Mouse (Mus musculus): ENCODE measurements around the gene Omd.
A peak's percentile ranks its signal among the peaks of the same experiment; 100 is the strongest.
"Not testable (repeated sequence)": the region's sequence is repeated elsewhere in the genome, so short reads cannot be mapped to it uniquely, and the experiment has no call there.

The Omd gene

DNA sequence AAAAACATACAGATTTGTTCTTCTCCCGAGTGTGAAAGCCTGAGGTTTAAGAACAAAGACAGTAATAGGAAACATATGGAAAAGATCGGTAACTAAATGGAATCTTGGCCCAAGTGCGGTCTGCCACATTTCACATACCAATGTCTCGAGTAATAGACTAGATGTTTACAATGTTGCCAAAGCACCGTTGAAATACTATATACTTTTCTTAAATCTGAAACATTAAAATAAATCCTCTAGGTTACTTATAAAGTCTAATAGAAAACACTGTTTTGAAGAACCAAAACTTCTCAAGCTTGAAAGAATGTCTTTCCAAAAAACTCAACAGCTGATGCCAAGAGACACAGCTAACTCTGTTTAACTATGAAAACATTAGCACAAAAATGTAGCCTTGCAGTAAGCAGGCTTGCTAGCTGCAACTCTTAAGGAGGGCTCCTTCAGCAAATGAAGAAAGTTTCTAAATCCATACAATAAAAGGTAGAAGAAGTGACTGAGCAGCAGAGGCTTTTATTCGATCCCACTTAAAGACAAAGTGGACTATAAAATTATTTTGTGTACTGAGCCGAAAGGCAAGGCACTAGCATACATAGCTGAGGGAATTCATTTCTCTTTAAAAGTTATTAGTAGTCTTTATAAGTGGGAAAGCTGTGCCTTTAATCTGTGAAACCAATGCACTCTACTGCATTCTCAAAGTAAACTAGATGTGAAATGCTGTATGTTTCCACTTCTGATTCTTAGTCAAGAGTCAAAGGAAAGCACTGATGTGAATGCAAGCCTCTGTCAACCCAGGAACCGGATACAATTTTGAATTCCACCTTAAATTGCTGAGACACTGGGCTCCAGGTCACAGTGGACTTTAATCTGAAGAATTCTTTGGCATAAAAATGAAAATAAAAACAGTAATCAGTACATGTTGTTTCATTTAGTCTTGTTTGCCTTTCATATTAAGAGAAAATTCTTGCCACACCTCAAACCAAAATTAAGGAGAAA, at the start of gene Omd:
Gene Omd, plus strand, starts transcription at position 922 of the 990 bp plus-strand sequence.
- no peak for DNase-seq (ENCODE audit: low read depth)

DNA sequence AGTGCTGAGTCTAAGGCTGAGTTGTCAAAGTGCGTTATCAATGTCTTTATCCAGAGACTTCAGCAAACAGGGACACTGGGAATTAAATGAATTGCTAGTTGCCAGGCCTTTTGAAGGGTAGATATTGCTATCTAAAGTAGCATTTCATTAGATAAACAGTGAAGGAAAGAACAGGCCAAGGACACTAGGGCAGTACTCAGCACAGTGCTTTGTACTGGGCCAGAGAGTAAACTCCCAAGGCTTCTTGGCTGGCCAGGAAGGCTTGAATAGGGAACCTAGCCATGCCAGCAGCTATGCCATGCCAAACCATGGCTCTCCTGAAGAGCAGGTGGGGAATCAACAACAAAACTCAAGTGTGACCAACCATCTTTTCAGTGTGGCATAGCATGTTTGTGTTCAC, 45.3 kb upstream of the Omd start:
- DNase-seq (ENCODE audit: low read depth): no peak

DNA sequence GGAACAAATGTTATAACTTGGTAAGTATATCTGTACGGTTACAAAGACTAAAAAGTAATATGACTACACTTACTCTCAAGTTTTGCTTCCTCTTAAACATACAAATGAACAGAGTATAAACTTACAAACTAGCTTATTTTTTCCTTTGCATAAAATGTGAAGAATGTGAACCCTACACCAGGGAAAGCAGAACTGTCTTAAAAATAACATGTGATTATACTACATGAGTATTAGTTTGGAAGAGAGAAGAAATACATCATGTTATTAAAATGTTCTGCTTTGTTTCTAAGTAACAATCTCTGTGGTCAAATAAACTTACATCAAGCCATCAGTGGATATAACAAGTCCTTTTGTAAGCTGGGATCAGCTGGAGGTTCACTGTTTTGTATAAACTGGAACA, 43.6 kb upstream of the Omd start:
- no peak for DNase-seq (ENCODE audit: low read depth)

DNA sequence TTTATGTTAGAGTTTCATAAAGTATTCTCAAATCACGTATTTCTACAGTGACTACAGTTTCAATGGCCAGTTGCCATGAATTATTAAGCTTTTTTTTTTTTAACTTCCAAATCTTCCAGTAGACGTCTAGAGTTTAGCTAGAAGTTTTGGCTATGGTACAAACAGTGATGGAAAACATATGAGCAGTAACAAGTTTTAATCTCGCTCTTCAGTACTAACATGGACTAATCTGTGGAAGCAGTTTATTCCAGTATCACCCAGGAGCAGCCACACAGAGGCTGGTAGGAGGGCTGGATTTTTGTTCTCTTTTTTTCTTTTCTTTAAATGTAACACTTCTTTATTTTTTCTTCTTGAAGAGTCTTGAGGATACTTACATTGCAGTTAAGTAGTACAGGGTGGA, 38.0 kb upstream of the Omd start, which contains the start of gene Aspn:
Gene Aspn, plus strand, starts transcription at position 165 of the 400 bp plus-strand sequence.
- no peak for DNase-seq (ENCODE audit: low read depth)

DNA sequence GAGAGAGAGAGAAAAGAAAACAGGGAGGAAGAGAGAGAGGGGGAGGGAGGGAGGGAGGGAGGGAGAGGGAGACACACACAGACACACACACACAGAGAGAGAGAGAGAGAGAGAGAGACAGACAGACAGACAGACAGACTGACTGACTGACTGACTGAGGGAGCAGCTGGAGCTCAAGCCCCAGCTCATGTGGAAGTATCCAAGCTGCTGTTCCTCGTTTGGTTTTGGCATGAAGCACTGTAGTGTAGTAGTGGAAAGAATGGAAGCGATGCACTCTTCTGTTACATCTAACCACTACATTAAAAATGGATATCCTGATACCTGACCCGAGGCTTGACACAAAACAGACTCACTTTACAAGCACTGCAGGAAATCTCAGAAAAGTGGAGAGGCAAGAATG, 36.6 kb upstream of the Omd start:
- DNase-seq (ENCODE audit: low read depth): no peak

DNA sequence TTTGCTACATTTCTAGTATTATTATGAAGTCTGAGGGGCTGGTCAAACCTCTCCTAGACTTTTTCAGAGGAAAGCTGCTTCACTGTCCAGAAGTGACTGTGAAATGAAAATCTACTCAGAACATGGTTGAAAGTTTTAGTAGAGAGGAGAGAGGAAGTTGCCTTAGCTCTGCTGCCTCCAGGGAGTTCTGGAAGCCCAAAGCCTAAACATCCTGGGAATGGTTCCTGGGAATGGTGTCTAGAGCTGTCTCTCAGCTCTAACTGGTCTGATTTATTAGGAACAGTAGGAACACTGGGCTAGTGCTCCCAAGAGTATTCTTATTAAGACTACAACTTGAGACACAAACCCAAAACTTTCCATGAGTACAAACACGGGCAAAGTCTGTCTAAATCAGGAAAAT, 35.7 kb upstream of the Omd start:
- DNase-seq (ENCODE audit: low read depth): no peak

DNA sequence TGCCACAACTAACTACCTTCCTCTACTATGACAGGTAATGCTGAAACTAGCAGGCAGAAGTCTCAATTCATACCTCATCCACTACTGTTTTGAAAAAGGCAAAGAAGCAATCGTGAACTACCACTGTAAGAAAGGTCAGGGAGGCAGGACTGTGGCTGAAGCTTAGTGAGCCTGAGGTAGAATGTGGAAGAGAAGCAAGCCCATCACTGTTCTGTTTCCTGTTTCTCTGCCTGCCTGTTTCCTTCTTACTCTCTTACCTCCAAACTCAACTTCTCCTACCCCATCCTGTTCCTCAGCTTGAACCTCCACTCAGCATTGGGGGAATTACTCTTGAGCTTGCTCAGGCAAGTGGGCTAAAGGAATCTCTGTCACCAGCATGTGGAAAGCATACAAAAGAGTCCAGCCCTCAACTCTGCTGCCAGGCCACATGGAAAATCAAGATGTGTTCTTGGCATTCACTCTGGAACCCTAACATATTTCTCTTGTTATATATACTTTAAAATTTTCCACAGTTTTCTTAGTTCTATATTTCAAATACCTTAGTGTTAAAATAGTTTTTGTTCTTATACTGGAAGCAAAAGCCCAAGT, 34.6 kb upstream of the Omd start:
- no peak for DNase-seq (ENCODE audit: low read depth)

DNA sequence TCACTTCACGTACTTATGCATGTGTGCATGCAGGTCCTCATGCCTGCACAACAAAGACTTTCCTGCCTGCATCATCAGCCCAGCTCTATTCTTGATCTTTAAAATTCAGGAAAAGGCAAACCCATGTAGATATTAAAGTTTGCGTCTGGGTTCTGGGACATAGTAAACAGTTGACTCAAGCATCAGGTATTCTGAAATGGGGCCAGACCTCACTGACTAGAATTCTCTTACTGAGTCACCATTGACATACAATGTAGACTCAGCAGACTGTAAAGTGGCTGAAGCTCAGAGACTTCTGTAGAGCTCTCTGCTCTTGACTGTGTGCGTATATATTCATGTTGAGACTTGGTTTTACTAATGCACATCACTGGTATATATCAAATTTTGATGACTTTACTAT, 32.6 kb upstream of the Omd start:
- DNase-seq (ENCODE audit: low read depth): no peak

DNA sequence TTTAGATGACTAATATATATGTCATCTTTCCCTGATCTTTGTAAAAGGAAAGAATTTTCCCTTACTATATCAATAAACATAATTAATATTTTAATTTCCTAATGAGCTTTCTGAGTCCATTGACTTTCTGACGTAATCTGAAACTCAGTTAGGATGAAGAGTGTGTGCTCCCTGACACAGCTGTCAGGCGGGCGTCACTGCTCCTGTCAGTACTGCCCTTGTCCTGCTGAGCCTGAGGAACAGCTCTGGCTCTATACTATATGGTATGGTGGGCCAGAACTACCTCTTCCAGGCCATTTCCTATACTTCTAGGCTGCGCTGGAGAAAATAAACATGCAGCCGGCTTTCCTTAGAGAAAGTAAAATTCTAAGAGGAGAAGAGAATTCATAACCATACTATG, 27.7 kb upstream of the Omd start:
- no peak for DNase-seq (ENCODE audit: low read depth)

DNA sequence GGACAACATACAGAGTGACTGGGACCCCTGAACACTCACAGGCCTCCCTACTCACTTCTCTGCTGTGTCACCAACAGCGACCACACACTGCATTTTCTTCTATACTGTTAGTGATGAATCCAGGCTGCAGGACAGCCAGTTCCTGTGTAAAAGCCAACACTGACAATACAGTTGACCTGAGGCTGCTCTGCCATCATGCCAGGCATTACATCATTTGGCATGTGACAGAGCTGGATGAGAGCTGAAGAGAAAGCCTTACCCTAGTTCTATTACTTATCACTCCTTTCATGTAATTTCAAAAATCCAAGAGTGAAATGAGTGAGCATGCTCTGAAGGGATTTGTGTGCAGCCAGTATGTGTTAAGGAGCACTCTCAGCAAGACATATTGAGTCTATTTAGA, 26.1 kb upstream of the Omd start:
- no peak for DNase-seq (ENCODE audit: low read depth)

DNA sequence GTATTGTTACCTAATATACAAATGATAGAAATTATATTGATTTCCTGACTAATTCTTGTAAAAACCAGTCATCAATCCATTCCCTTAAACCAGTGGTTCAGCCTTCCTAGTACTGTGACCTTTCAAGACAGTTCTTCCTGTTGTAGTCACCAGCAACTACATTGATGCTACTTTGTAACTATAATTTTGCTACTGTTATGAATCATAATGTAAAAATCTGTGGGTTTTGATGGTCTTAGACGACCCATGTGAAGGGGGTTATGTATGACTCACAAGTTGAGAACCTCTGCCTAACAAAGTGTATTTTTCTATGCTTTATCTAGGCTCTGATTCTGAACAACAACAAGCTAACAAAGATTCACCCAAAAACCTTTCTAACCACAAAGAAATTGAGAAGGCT, 25.3 kb upstream of the Omd start:
- no peak for DNase-seq (ENCODE audit: low read depth)

DNA sequence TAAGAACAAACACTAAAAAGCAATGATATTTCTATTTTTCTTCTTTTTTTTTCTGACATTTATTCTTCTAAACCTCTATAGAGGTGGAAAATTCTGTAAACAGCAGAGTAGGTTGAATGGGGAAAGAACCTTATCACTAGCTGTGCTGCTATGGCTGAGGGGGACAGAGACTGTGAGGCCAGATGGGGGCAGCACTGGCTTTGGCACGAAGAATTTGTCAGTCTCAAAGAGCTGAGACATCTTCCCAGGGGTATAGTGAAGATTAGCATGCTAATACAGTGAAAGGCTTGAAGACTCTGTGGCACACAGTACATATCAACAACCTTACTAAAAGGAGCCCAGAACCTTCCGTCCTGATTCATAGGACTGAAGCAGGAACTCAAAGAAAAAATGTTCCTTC, 23.1 kb upstream of the Omd start:
- DNase-seq (ENCODE audit: low read depth): peak; percentile 55

DNA sequence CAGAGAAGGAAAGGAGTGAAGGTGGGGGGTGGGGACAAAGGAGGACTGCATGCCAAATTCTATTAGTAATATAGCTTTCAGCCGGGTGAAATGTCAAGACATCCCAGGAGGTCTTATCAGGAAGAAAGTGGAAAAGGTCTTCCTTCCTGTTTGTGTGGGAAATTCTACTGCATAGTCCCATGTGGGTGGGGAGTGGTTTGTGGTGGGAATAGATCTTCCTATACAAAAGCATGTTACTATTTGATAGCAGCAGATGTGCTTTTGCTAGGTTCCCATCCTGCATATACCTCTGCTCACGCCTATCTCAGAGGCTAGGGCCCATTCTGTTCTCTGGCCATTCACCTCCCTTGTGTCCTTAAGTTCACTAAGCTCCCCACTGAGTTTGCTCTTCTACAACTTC, 21.4 kb upstream of the Omd start:
- no peak for DNase-seq (ENCODE audit: low read depth)

DNA sequence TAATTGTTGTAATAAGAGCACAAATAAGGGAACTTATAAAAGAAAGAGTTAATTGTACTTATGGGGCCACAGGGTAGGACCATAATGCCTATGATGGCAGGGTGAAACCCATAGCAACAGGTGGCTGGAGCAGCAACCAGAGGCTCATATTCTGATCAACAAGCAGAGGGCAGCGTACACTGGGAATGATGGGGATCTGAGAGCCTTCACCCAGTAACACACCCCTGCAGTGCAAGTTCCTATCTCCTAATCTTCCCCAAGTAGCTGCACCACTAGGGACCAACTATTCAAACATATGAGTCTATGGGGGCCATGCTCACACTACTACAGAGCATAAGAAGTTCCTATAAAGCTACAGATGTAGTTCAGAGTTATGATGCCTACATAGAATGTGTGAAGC, 17.9 kb upstream of the Omd start:
- no peak for DNase-seq (ENCODE audit: low read depth)

DNA sequence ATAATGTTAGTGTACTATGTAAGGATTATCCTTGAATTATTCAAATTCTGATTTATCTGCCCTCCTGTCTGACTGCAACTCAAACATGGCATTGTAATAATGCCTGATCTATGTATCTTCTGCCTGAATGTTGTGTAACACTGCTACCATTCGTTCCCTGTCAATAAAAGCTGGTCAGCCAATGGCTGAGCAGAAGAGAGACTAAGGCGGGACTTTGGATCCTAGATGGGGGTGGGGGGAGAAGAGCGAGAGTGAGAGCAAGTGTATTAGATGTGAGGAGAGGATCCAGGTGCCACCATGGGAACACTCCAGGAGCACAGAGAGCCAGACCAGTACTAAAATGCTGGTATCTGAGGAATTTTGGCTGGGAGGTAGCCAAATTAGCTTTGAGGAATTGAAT, 11.9 kb upstream of the Omd start:
- DNase-seq (ENCODE audit: low read depth): no peak

DNA sequence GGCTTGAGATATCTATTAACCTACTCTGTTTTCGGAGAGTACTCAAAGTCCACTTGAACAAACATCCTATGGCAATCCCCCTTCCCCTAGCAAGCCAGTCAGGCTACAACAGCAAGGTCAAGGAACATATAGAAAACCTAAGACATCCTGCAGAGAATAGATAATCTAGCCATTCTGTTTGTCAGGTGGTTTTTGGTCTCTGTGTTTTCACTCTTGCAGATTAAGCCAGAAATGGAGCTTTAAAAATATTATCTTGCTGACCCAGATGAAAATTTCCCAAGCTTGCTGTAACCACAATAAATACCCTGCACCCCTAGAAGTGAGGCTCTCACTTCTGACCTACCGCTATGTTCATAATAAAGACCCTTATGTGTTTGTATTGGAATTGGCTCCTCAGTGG, 10.8 kb upstream of the Omd start:
- DNase-seq (ENCODE audit: low read depth): peak; percentile 75

DNA sequence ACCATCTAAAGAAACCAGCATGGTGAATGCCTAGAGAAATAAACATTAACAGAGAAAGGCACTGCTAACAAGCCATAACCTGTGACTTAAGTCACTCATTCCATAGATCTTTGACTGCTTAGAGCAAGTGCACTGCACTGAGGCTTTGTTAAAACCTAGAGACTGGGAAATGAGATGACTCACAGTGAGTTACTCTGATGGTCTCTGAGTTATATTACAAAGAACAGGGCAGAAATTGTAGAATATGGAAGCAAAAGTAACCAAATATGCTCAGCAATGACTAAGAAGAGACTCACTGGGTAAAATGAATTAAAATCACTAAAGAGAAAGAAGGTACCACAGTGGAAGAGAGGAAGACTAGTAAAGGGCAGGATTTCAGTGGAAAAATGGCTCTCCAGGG, 1.6 kb downstream of the Omd start:
- DNase-seq (ENCODE audit: low read depth): no peak

DNA sequence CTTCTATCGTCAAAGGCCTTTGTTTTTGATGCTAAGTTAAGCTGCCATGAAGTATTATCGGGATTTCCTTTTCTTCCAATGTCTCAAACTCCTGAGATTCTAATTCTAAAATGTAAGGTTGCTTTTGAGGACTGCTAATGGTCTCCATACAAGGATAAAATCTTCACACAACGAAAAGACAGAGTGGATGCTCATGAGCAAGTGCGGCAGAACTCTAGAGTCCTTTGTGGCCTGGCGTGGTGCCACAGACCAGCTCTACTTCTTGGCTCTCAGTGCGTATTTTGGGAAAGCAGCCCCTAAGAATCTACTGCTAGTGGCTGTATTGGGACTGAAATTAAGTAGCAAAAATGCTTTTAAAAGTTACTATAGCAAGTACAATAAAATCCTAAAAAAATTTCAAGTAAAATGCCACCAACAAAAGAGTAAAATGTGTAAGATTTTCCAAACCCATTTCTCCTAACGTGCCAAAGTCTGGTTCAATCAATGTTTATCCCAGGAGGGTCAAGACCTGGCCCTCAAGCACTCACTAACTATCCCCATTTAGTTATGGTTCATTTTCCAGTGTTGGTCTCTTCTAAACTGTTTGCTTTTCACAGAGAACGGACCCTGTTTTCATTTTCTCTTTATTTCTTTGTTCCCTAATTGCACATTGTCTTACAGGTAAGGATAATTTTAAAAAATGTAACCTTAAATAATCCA, 2.2 kb downstream of the Omd start:
- DNase-seq (ENCODE audit: low read depth): no peak

DNA sequence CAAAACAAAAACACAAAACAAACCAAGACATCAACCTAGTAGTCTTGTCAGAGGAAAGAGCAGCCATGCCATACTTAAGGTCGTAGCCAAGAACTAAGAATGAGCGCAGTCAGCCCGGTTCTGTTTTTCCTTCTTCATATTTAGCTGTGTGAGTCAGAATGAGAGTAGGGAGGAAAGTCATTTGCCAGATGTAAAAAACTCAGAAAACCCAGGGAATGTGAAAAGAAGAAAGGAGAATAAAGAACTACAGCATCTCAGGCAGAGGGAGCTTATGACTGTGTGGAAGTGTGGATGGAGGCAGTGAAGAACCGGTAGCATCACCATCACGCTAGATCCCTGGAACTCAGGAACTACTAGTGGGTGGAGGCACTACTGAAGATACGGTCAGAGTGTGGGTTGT, 3.8 kb downstream of the Omd start:
- DNase-seq (ENCODE audit: low read depth): no peak

DNA sequence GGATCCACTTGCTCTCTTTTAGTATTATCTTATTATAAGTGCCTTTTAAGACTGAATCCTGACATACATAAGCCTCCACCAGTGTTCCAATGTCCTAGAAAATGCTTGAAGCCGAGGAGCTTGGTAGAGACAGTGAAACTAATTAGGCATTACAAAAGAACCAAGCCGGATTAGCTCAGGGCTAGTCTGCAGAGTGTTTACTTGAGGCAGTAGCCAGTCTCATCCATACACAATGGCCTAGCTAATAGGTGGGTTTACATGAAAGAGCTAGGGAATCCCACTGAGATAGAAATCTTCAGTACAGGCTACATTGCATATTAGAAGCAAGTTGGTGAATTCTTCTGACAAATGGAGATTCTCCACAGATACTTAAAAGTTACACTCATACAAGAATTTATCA, 20.3 kb downstream of the Omd start:
- not testable (repeated sequence) for DNase-seq (ENCODE audit: low read depth)

DNA sequence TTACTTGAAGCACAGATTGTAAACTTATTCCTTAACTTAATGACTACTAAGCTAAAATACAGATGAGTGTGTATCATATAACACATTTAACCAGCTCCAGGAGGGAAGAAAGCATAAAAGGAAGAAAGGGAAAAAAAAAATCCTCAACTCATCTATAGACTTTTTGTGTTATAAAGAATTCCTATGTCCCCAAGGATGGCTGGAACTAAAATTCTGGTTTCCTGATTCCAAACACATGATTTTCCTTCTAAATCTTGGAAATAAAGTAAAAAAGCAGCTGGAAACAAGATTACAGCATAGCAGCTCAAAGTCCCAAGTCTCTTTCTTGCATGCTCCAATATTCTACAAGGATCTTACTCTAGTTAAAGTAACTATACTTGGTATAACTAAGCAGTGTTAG, 21.3 kb downstream of the Omd start:
- DNase-seq (ENCODE audit: low read depth): no peak

DNA sequence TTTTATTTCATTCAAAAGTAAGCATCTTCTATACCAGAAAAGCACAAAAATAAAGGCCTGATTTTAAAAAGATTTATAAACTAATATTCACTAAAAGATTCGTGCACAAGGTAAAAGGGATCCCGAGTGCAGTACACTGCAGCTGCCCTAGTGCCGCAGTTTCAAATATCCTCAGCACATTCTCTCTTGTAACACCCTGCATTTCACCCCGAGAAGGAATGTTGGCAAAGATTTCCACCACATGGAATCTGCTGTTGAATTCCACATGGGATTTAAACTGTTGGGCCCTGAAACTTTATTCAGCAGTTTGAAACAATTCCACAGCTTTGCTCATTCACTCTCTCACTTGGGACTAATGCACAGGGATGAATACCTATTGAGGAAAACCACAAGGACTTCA, 25.5 kb downstream of the Omd start, which contains the start of gene Ogn:
Gene Ogn, plus strand, starts transcription at position 333 of the 400 bp plus-strand sequence.
- DNase-seq (ENCODE audit: low read depth): no peak

Data from c-Kit-positive CD71-positive TER-119-negative erythroid progenitor cells, embryonic 14.5 days (primary cell).